Mouse (Mus musculus) midbrain, embryonic 10.5 days (tissue): Measurements from ENCODE around the gene Traf3ip3. TPM values are rescaled to one million over a fixed set of nuclear protein-coding genes. Genes with fewer than 3 reads are reported as not detected.

ENCODE experiments used
- DNase-seq: peaks from one replicate; pipeline ENCODE4 v3.0.0-alpha.2; 2017; ENCODE audit warnings: low spot score
- H3K27ac ChIP-seq: fragments of 300-500 bp; sonication (generic); replicated peaks from 2 replicates; pipeline ENCODE4 v1.5.1; 2016; ENCODE audit warnings: mild to moderate bottlenecking
- H3K27me3 ChIP-seq: fragments of 300-500 bp; sonication (generic); 2 replicates; pipeline ENCODE4 v1.6.1; 2016; ENCODE audit warnings: low read depth, mild to moderate bottlenecking; ENCODE audit not compliant: poor library complexity, severe bottlenecking
- H3K36me3 ChIP-seq: fragments of 300-500 bp; sonication (generic); 2 replicates; pipeline ENCODE4 v1.6.1; 2016; ENCODE audit warnings: mild to moderate bottlenecking, moderate library complexity
- H3K4me1 ChIP-seq: fragments of 300-500 bp; sonication (generic); 2 replicates; pipeline ENCODE4 v1.6.1; 2016
- H3K4me3 ChIP-seq: fragments of 300-500 bp; sonication (generic); 2 replicates; pipeline ENCODE4 v1.5.1; 2016; ENCODE audit warnings: mild to moderate bottlenecking, moderate library complexity
- H3K9me3 ChIP-seq: fragments of 300-500 bp; sonication (generic); replicated peaks from 2 replicates; pipeline ENCODE4 v1.6.1; 2016; ENCODE audit warnings: mild to moderate bottlenecking
- WGBS: fragments of 180-500 bp; shearing (Covaris S2); methylation state at CpG from one replicate; pipeline ENCODE4 v1.1.7; 2016; 5-methylcytosine and 5-hydroxymethylcytosine counted together
- polyA plus RNA-seq: library from polyadenylated mRNA; unstranded; fragments of >200 nt; fragmentation: Nextera tagmentation; extraction: Ambion mirVana; gene quantifications from 2 replicates; pipeline ENCODE4 v1.2.1, GENCODE M21; 2016

The Traf3ip3 gene
- 1.2 and 1.9 TPM in 2 replicates for polyA plus RNA-seq

GRCm38 (mm10) chr1:193201383-193201778 lies at the start of gene Traf3ip3:
Traf3ip3 (minus strand) TSS chr1:193201703.
- 70% methylated on average over 5 of the region's 5 CpGs for WGBS
- Histone ChIP-seq H3K9me3 (no peaks in the 10 kb centered on the region), H3K4me3 (no peak within 1 kb of the TSS), H3K4me1 (no peaks in the 10 kb centered on the region), H3K27me3 (no peaks in the 10 kb centered on the region), H3K27ac (no peak within 1 kb of the TSS), H3K36me3 (no peaks in the 10 kb centered on the region)
- DNase-seq, result no peak

DNA sequence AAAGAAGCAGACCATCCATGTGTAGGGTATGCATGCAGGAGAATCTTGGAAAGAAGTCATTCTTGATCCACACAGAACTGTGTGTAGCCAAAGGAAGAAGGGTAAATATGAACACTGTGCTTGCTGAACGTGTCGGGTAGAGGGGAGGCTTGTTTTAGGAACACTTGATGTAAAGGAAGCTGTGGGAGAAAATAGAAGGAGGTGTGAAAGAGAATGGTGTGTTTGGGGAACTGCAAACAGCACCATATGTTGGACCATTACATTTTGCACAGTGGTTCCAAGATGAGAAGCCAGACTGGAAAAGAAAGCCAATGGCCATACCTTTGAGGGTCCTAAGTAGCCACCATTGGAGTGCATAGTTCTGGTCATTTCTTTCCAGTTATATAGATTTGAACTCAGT lies 48.5 kb upstream of the Traf3ip3 start:
- Histone ChIP-seq H3K9me3 (no peaks in the 10 kb centered on the region), H3K27me3 (no peaks in the 10 kb centered on the region), H3K36me3 (no peaks in the 10 kb centered on the region), H3K27ac (no peak overlapping the region), H3K4me3 (no peak overlapping the region), H3K4me1 (no peaks in the 10 kb centered on the region)
- DNase-seq, result no peak
- WGBS, result 90% methylated on average over 2 of the region's 2 CpGs

DNA sequence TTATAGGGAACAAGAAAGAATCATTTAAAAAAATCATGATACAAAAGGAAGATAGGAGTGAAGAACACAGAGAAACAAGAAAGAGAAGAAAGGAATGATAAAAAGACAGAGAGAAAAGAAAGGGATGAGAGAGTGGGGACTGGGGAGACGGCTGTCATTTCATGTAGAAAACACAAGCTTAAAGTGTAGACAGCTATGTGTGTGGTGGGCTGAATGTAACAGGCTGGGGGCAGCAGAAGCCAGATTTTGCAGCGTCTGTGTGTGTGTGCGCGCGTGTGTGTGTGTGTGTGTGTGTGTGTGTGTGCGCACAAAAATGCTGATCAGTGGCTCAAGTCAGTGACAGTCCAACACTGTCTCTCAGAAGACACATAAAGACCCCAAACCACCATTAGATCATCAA lies 42.7 kb upstream of the Traf3ip3 start:
- H3K27ac ChIP-seq, result no peak overlapping the region
- WGBS, result 89% methylated on average over 6 of the region's 6 CpGs
- no peaks in the 10 kb centered on the region for H3K9me3 ChIP-seq
- no peak for DNase-seq
- H3K4me1 ChIP-seq, result no peaks in the 10 kb centered on the region; the same call in 1 of the 2 replicates
- H3K36me3 ChIP-seq, result no peaks in the 10 kb centered on the region
- no peaks in the 10 kb centered on the region for H3K27me3 ChIP-seq
- H3K4me3 ChIP-seq, result no peak overlapping the region

DNA sequence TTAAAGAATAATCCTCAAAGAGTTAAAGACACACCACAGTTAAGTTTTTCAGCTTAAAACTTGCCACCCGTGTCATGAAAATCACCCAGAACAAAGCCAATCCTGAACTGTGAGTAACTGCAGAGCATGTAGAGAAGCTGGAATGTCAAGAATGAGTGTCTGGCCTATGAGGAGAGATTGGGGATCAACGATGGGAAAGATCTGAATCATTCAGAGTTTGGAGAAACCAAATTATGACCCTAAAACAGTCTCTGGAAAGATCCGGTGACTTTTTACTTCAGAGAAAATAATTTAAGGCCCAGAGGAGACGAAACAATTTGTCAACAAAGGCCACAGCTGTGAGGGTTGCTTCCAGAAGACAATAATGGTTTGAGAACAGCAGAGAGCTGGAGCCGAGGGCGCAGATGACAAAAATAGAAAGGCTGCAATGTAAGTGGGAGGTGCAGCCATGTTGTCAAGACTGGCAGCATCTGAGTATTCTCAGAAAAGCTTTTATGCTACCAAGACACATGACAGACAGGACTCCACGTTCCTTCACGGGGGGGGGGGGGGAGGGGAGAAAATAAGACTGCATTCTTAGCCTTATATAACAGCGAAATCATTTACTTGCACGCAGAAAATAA lies 42.2 kb upstream of the Traf3ip3 start:
- H3K4me1 ChIP-seq, result no peaks in the 10 kb centered on the region; the same call in 1 of the 2 replicates
- WGBS, result 75% methylated on average over 10 of the region's 10 CpGs
- H3K36me3 ChIP-seq, result no peaks in the 10 kb centered on the region
- no peak for DNase-seq
- H3K27ac ChIP-seq, result no peak overlapping the region
- no peaks in the 10 kb centered on the region for H3K27me3 ChIP-seq
- H3K9me3 ChIP-seq, result no peaks in the 10 kb centered on the region
- H3K4me3 ChIP-seq, result no peak overlapping the region

- no peak overlapping the region for H3K4me3 ChIP-seq
- WGBS, result 58% methylated on average over 4 of the region's 4 CpGs
- DNase-seq, result no peak
- H3K4me1 ChIP-seq, result no peaks in the 10 kb centered on the region; the same call in 1 of the 2 replicates
- H3K9me3 ChIP-seq, result no peaks in the 10 kb centered on the region
- no peak overlapping the region for H3K27ac ChIP-seq
- no peaks in the 10 kb centered on the region for H3K27me3 ChIP-seq
- H3K36me3 ChIP-seq, result no peaks in the 10 kb centered on the region
Observed at GRCm38 (mm10) chr1:193242863-193243262, 41.4 kb upstream of the Traf3ip3 start.

- H3K27ac ChIP-seq, result no peak overlapping the region
- DNase-seq, result no peak
- no peak overlapping the region for H3K4me3 ChIP-seq
- 82% methylated on average over 8 of the region's 8 CpGs for WGBS
- no peaks in the 10 kb centered on the region for H3K27me3 ChIP-seq
- H3K4me1 ChIP-seq, result no peaks in the 10 kb centered on the region; the same call in 1 of the 2 replicates
- H3K9me3 ChIP-seq, result no peaks in the 10 kb centered on the region
- no peaks in the 10 kb centered on the region for H3K36me3 ChIP-seq
Observed at GRCm38 (mm10) chr1:193242238-193242637, 40.7 kb upstream of the Traf3ip3 start.

GRCm38 (mm10) chr1:193241436-193241835 lies 39.9 kb upstream of the Traf3ip3 start:
- DNase-seq, result no peak
- no peaks in the 10 kb centered on the region; the same call in 1 of the 2 replicates for H3K4me1 ChIP-seq
- H3K4me3 ChIP-seq, result no peak overlapping the region
- H3K36me3 ChIP-seq, result no peaks in the 10 kb centered on the region
- H3K9me3 ChIP-seq, result no peaks in the 10 kb centered on the region
- WGBS, result 93% methylated on average over 4 of the region's 4 CpGs
- H3K27me3 ChIP-seq, result no peaks in the 10 kb centered on the region
- no peak overlapping the region for H3K27ac ChIP-seq

DNA sequence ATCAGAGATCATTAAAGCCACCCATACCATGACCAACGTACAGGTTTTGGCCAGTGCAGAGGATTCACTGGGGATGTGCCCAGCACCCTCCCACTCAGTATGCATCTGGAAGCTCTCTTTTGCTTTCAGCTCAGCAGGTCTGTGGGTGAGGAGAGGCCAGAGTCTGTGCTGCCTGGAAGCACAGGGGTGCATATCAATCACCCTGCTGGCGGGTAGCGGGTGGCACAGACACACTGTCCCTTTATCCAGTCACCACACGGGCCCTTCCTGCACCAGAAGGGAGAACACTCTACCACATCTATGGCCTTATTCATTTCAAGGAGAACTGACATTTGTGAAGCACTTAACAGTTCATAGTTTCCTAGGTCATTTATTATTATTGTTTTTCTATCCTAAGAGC lies 36.9 kb upstream of the Traf3ip3 start:
- H3K4me1 ChIP-seq, result no peaks in the 10 kb centered on the region; the same call in 1 of the 2 replicates
- H3K36me3 ChIP-seq, result no peaks in the 10 kb centered on the region
- no peaks in the 10 kb centered on the region for H3K27me3 ChIP-seq
- no peaks in the 10 kb centered on the region for H3K9me3 ChIP-seq
- H3K27ac ChIP-seq, result no peak overlapping the region
- H3K4me3 ChIP-seq, result no peak overlapping the region
- 70% methylated on average over 4 of the region's 4 CpGs for WGBS
- no peak for DNase-seq

- Histone ChIP-seq H3K4me3 (no peak overlapping the region), H3K4me1 (no peaks in the 10 kb centered on the region), H3K36me3 (no peaks in the 10 kb centered on the region), H3K9me3 (no peaks in the 10 kb centered on the region), H3K27ac (no peak overlapping the region), H3K27me3 (peaks cover 34% of the 10 kb centered on the region)
- DNase-seq, result no peak
- 93% methylated on average over 7 of the region's 7 CpGs for WGBS
Observed at GRCm38 (mm10) chr1:193234930-193235329, 33.4 kb upstream of the Traf3ip3 start.

DNA sequence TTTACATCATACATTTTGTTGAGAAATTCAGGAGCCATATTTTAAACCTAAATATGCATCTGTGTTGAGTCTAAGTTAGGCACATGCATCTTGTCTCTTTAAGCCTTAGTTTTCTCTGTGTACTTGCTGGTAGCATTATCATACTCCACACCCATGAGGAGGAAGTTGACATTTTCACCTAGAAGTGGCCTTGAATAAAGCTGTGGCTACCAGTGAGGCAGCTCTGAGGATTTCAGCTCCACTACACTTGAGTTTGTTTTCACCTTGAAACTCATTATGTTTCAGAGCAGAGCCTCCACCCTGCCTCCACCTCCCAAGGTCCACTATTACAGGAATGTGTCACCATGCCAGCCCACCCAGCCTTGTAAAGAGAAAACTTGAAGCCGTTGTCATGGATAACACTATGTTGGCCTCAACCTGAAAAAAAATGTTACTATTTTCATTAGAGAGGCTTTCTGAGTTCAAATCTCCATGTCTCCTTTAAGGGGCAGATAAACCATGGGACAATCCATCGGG lies 32.7 kb upstream of the Traf3ip3 start:
- Histone ChIP-seq H3K9me3 (no peaks in the 10 kb centered on the region), H3K4me3 (no peak overlapping the region), H3K36me3 (no peaks in the 10 kb centered on the region), H3K27me3 (peaks cover 39% of the 10 kb centered on the region), H3K4me1 (no peaks in the 10 kb centered on the region), H3K27ac (no peak overlapping the region)
- WGBS, result 90% methylated on average over 2 of the region's 2 CpGs
- DNase-seq, result no peak

DNA sequence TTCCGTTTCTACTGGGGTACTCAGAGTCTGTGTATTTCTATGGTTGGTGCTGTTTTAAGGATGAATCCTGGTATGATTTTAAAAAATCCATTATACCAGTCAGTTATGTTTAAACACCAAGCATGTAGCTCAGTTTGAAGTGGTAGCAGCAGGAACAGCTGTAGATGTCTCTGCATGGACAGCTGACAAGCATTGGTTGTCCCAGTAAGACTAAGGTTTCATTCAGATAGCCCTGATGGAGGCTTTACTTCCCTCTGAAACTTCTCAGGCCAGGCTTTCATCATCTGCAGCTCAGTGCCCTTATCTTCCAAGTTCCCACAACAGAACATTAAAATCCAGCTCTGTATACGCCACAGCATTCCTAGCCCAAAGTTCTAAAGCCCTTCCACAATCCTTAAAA lies 31.2 kb upstream of the Traf3ip3 start:
- H3K27ac ChIP-seq, result no peak overlapping the region
- DNase-seq, result no peak
- H3K4me1 ChIP-seq, result peaks cover 9% of the 10 kb centered on the region
- H3K9me3 ChIP-seq, result no peaks in the 10 kb centered on the region
- no peaks in the 10 kb centered on the region for H3K36me3 ChIP-seq
- H3K4me3 ChIP-seq, result no peak overlapping the region
- WGBS, result 92% methylated on average over 2 of the region's 2 CpGs
- H3K27me3 ChIP-seq, result peaks cover 39% of the 10 kb centered on the region

GRCm38 (mm10) chr1:193230935-193231334 lies 29.4 kb upstream of the Traf3ip3 start:
- no peak overlapping the region for H3K27ac ChIP-seq
- no peaks in the 10 kb centered on the region for H3K36me3 ChIP-seq
- WGBS, result 81% methylated on average over 5 of the region's 5 CpGs

GRCm38 (mm10) chr1:193230531-193230930 lies 29.0 kb upstream of the Traf3ip3 start:
- Histone ChIP-seq H3K27me3 (peaks cover 53% of the 10 kb centered on the region), H3K4me3 (no peak overlapping the region), H3K4me1 (peaks cover 12% of the 10 kb centered on the region), H3K36me3 (no peaks in the 10 kb centered on the region), H3K27ac (no peak overlapping the region), H3K9me3 (no peaks in the 10 kb centered on the region)
- no peak for DNase-seq
- WGBS, result 86% methylated on average over 3 of the region's 3 CpGs

More at GRCm38 (mm10) chr1:193230935-193231334, 29.4 kb upstream of the Traf3ip3 start:
- no peaks in the 10 kb centered on the region for H3K9me3 ChIP-seq
- H3K27me3 ChIP-seq, result peaks cover 49% of the 10 kb centered on the region
- no peak for DNase-seq
- H3K4me3 ChIP-seq, result no peak overlapping the region
- peaks cover 12% of the 10 kb centered on the region for H3K4me1 ChIP-seq
